Mouse (Mus musculus) small intestine, adult 2 months (tissue): ENCODE measurements around the gene Sorl1. TPM values are rescaled to one million over a fixed set of nuclear protein-coding genes. Genes with fewer than 3 reads are reported as not detected.
A peak's percentile ranks its signal among the peaks of the same experiment; 100 is the strongest.

Experiments used
- H3K27ac ChIP-seq: fragments of 200-500 bp; 2 replicates; pipeline ENCODE4 v1.5.1; 2012; ENCODE audit warnings: low read depth, low read length, control low read depth, inconsistent platforms; ENCODE audit not compliant: insufficient read depth
- H3K27me3 ChIP-seq: fragments of 200-500 bp; 2 replicates; pipeline ENCODE4 v1.6.1; 2012; ENCODE audit warnings: mild to moderate bottlenecking, moderate library complexity, low read length, inconsistent platforms; ENCODE audit not compliant: control insufficient read depth, insufficient read depth
- H3K36me3 ChIP-seq: fragments of 200-500 bp; 2 replicates; pipeline ENCODE4 v1.6.1; 2012; ENCODE audit warnings: mild to moderate bottlenecking, low read length, control low read depth, inconsistent platforms; ENCODE audit not compliant: control insufficient read depth, insufficient read depth
- H3K4me1 ChIP-seq: fragments of 200-500 bp; 2 replicates; pipeline ENCODE4 v1.6.1; 2012; ENCODE audit warnings: low read length, inconsistent platforms, mixed read lengths; ENCODE audit not compliant: control insufficient read depth, insufficient read depth, insufficient read length
- H3K4me3 ChIP-seq: fragments of 200-500 bp; 2 replicates; pipeline ENCODE4 v1.5.1; 2012; ENCODE audit warnings: low read depth, mild to moderate bottlenecking, control low read depth, inconsistent platforms, low read length, moderate library complexity
- CTCF ChIP-seq: fragments of 200-500 bp; IDR thresholded peaks from 2 replicates; pipeline ENCODE4 v1.5.1; 2012; ENCODE audit warnings: low read depth, mild to moderate bottlenecking, control low read depth, inconsistent platforms, low read length, moderate library complexity, mixed read lengths; ENCODE audit not compliant: insufficient replicate concordance, insufficient read length; ENCODE audit errors: extremely low read depth
- POLR2A ChIP-seq: fragments of 200-500 bp; IDR thresholded peaks from 2 replicates; pipeline ENCODE4 v1.6.1; 2012; ENCODE audit warnings: low read depth, mild to moderate bottlenecking, control low read depth, inconsistent platforms, low read length, moderate library complexity
- WGBS: fragments of 180-500 bp; shearing (Covaris S2); methylation state at CpG from one replicate; pipeline ENCODE4 v1.1.7; 2018; 5-methylcytosine and 5-hydroxymethylcytosine counted together
- polyA plus RNA-seq: library from polyadenylated mRNA; depleted of rRNA; stranded (reverse); fragments of >200 nt; gene quantifications from 2 replicates; pipeline ENCODE4 v1.2.3, GENCODE M21; 2012

The Sorl1 gene
- polyA plus RNA-seq, 1 experiment: 16.1 TPM

- Histone ChIP-seq H3K4me3 (no peak overlapping the region), H3K27me3 (no peaks in the 10 kb centered on the region), H3K36me3 (peaks cover 11% of the 10 kb centered on the region), H3K4me1 (peaks cover 2% of the 10 kb centered on the region; the same call in 1 of the 2 replicates), H3K27ac (no peak overlapping the region)
- no peak for TF ChIP-seq POLR2A
- no peak for TF ChIP-seq CTCF
- 68% methylated on average over 9 of the region's 9 CpGs for WGBS
Measured at GRCm38 (mm10) chr9:42032419-42032818, 91.7 kb downstream of the Sorl1 start.

- Histone ChIP-seq H3K36me3 (peaks cover 13% of the 10 kb centered on the region), H3K4me1 (no peaks in the 10 kb centered on the region), H3K27me3 (no peaks in the 10 kb centered on the region), H3K4me3 (no peak overlapping the region), H3K27ac (peak overlapping the region; percentile 38)
- TF ChIP-seq CTCF (no peak), POLR2A (no peak)
- WGBS: 70% methylated on average over 4 of the region's 4 CpGs
Measured at GRCm38 (mm10) chr9:42028807-42029206, 95.3 kb downstream of the Sorl1 start.

- 87% methylated on average over 9 of the region's 9 CpGs for WGBS
- Histone ChIP-seq H3K36me3 (peaks cover 25% of the 10 kb centered on the region), H3K27ac (no peak overlapping the region), H3K27me3 (no peaks in the 10 kb centered on the region), H3K4me1 (no peaks in the 10 kb centered on the region), H3K4me3 (no peak overlapping the region)
- TF ChIP-seq CTCF (no peak), POLR2A (no peak)
Measured at GRCm38 (mm10) chr9:42024257-42024656, 99.8 kb downstream of the Sorl1 start.

- no peaks in the 10 kb centered on the region for H3K27me3 ChIP-seq
- TF ChIP-seq CTCF (no peak), POLR2A (no peak)
- H3K27ac ChIP-seq: no peak overlapping the region
- 92% methylated on average over 3 of the region's 3 CpGs for WGBS
- H3K4me3 ChIP-seq: no peak overlapping the region
- no peaks in the 10 kb centered on the region for H3K4me1 ChIP-seq
- peaks cover 25% of the 10 kb centered on the region for H3K36me3 ChIP-seq
Measured at GRCm38 (mm10) chr9:42023383-42023782, 100.7 kb downstream of the Sorl1 start.

- H3K4me3 ChIP-seq: no peak overlapping the region
- H3K27me3 ChIP-seq: no peaks in the 10 kb centered on the region
- peaks cover 29% of the 10 kb centered on the region for H3K36me3 ChIP-seq
- 86% methylated on average over 12 of the region's 12 CpGs for WGBS
- H3K4me1 ChIP-seq: no peaks in the 10 kb centered on the region
- no peak overlapping the region for H3K27ac ChIP-seq
- TF ChIP-seq POLR2A (no peak), CTCF (no peak)
Measured at GRCm38 (mm10) chr9:42022318-42022717, 101.8 kb downstream of the Sorl1 start.

- Histone ChIP-seq H3K27me3 (no peaks in the 10 kb centered on the region), H3K4me1 (no peaks in the 10 kb centered on the region), H3K27ac (no peak overlapping the region), H3K4me3 (no peak overlapping the region), H3K36me3 (peaks cover 43% of the 10 kb centered on the region)
- 78% methylated on average over 7 of the region's 7 CpGs for WGBS
- no peak for TF ChIP-seq CTCF
- no peak for TF ChIP-seq POLR2A
Measured at GRCm38 (mm10) chr9:42019308-42020031, 104.6 kb downstream of the Sorl1 start.

GRCm38 (mm10) chr9:42008501-42008900 lies 115.6 kb downstream of the Sorl1 start:
- Histone ChIP-seq H3K4me1 (peaks cover 5% of the 10 kb centered on the region), H3K4me3 (no peak overlapping the region), H3K36me3 (peaks cover 15% of the 10 kb centered on the region), H3K27ac (no peak overlapping the region), H3K27me3 (no peaks in the 10 kb centered on the region)
- 91% methylated on average over 5 of the region's 5 CpGs for WGBS
- TF ChIP-seq POLR2A (no peak), CTCF (no peak)
